Mouse (Mus musculus): ENCODE measurements around the gene Zmynd11. TPM values are rescaled to one million over a fixed set of nuclear protein-coding genes. Genes with fewer than 3 reads are reported as not detected.
A peak's percentile ranks its signal among the peaks of the same experiment; 100 is the strongest.

Zmynd11 gene
- 100 to 1,000 TPM in 25 of 26 experiments, 10 to 100 TPM in 1; 94.5 to 281 (median 179) TPM for total RNA-seq (2018; cell fraction: chromatin; rRNA removed)
- 10 to 100 TPM; 36.5 to 57.1 (median 42.5) TPM for total RNA-seq (2018; cell fraction: cytosol; rRNA removed)
- 100 to 1,000 TPM in 11 of 26 experiments, 10 to 100 TPM in 15; 50.9 to 188 (median 94.9) TPM for total RNA-seq (2018; cell fraction: nucleus; rRNA removed)
- 41.9 to 52.6 TPM (median 45.3 TPM) in 3 replicates for polyA plus RNA-seq (2018)

- WGBS (ENCODE audit: missing documents): 1% methylated on average over 91 of the region's 98 CpGs
- H3K79me2 ChIP-seq (ENCODE audit: inconsistent target): peaks cover 39% of the 10 kb centered on the region
- H3K36me3 ChIP-seq (ENCODE audit: inconsistent target): no peaks in the 10 kb centered on the region
- H3K27ac ChIP-seq: no peak within 1 kb of the TSS
- peak within 1 kb of the TSS; percentile 20 for H3K4me3 ChIP-seq (ENCODE audit: inconsistent target)
These were observed at the start of gene Zmynd11 for GRCm38 (mm10) chr13:9764646-9765536. Gene Zmynd11 (minus strand): TSS chr13:9765330.

GRCm38 (mm10) chr13:9795889-9796631 lies 30.9 kb upstream of the Zmynd11 start:
- H3K36me3 ChIP-seq (ENCODE audit: inconsistent target): no peaks in the 10 kb centered on the region
- 26% methylated on average over 12 of the region's 12 CpGs for WGBS (ENCODE audit: missing documents)
- H3K27ac ChIP-seq: no peak overlapping the region
- no peak overlapping the region for H3K4me3 ChIP-seq (ENCODE audit: inconsistent target)
- no peaks in the 10 kb centered on the region for H3K79me2 ChIP-seq (ENCODE audit: inconsistent target)

- Histone ChIP-seq H3K36me3 (ENCODE audit: inconsistent target) (no peaks in the 10 kb centered on the region), H3K4me3 (ENCODE audit: inconsistent target) (no peak overlapping the region), H3K79me2 (ENCODE audit: inconsistent target) (no peaks in the 10 kb centered on the region), H3K27ac (no peak overlapping the region)
- 87% methylated on average over 3 of the region's 3 CpGs for WGBS (ENCODE audit: missing documents)
These were observed 20.9 kb upstream of the Zmynd11 start for GRCm38 (mm10) chr13:9786050-9786449.

GRCm38 (mm10) chr13:9783717-9784116 lies 18.6 kb upstream of the Zmynd11 start:
- H3K36me3 ChIP-seq (ENCODE audit: inconsistent target): no peaks in the 10 kb centered on the region
- no peaks in the 10 kb centered on the region for H3K79me2 ChIP-seq (ENCODE audit: inconsistent target)
- H3K4me3 ChIP-seq (ENCODE audit: inconsistent target): no peak overlapping the region
- WGBS (ENCODE audit: missing documents): 64% methylated on average over 3 of the region's 3 CpGs
- no peak overlapping the region for H3K27ac ChIP-seq

GRCm38 (mm10) chr13:9775901-9776300 lies 10.8 kb upstream of the Zmynd11 start:
- peak overlapping the region; percentile 2; the same call in 1 of the 2 replicates for H3K4me3 ChIP-seq (ENCODE audit: inconsistent target)
- no peaks in the 10 kb centered on the region for H3K36me3 ChIP-seq (ENCODE audit: inconsistent target)
- WGBS (ENCODE audit: missing documents): 13% methylated on average over 5 of the region's 5 CpGs
- no peak overlapping the region for H3K27ac ChIP-seq
- no peaks in the 10 kb centered on the region for H3K79me2 ChIP-seq (ENCODE audit: inconsistent target)

- H3K36me3 ChIP-seq (ENCODE audit: inconsistent target): no peaks in the 10 kb centered on the region
- no peaks in the 10 kb centered on the region for H3K79me2 ChIP-seq (ENCODE audit: inconsistent target)
- H3K4me3 ChIP-seq (ENCODE audit: inconsistent target): no peak overlapping the region
- H3K27ac ChIP-seq: no peak overlapping the region
These were observed 8.9 kb upstream of the Zmynd11 start for GRCm38 (mm10) chr13:9774077-9774476.

- H3K27ac ChIP-seq: no peak overlapping the region
- 32% methylated on average over 5 of the region's 5 CpGs for WGBS (ENCODE audit: missing documents)
- H3K4me3 ChIP-seq (ENCODE audit: inconsistent target): no peak overlapping the region
- H3K36me3 ChIP-seq (ENCODE audit: inconsistent target): no peaks in the 10 kb centered on the region
- H3K79me2 ChIP-seq (ENCODE audit: inconsistent target): peaks cover 15% of the 10 kb centered on the region
These were observed 2.1 kb upstream of the Zmynd11 start for GRCm38 (mm10) chr13:9767279-9767678.

- H3K27ac ChIP-seq: no peak overlapping the region
- H3K4me3 ChIP-seq (ENCODE audit: inconsistent target): no peak overlapping the region
- no peaks in the 10 kb centered on the region for H3K36me3 ChIP-seq (ENCODE audit: inconsistent target)
- peaks cover 23% of the 10 kb centered on the region for H3K79me2 ChIP-seq (ENCODE audit: inconsistent target)
- 92% methylated on average over 1 of the region's 1 CpGs for WGBS (ENCODE audit: missing documents)
These were observed 1.4 kb upstream of the Zmynd11 start for GRCm38 (mm10) chr13:9766497-9766896.

GRCm38 (mm10) chr13:9765537-9765851 lies 364 bp upstream of the Zmynd11 start:
- 36% methylated on average over 4 of the region's 4 CpGs for WGBS (ENCODE audit: missing documents)
- Histone ChIP-seq H3K36me3 (ENCODE audit: inconsistent target) (no peaks in the 10 kb centered on the region), H3K27ac (no peak overlapping the region), H3K79me2 (ENCODE audit: inconsistent target) (peaks cover 33% of the 10 kb centered on the region), H3K4me3 (ENCODE audit: inconsistent target) (peak overlapping the region; percentile 20; the same call in 1 of the 2 replicates)

- Histone ChIP-seq H3K4me3 (ENCODE audit: inconsistent target) (peak overlapping the region; percentile 66), H3K36me3 (ENCODE audit: inconsistent target) (no peaks in the 10 kb centered on the region), H3K27ac (0 out of 2 replicates have a peak overlapping the region, but pooled peaks have one; percentile 12), H3K79me2 (ENCODE audit: inconsistent target) (peaks cover 47% of the 10 kb centered on the region)
- WGBS (ENCODE audit: missing documents): under 1% methylated on average over 41 of the region's 111 CpGs
These were observed 1.1 kb downstream of the Zmynd11 start for GRCm38 (mm10) chr13:9763828-9764645.

- H3K79me2 ChIP-seq (ENCODE audit: inconsistent target): peaks cover 55% of the 10 kb centered on the region
- H3K36me3 ChIP-seq (ENCODE audit: inconsistent target): no peaks in the 10 kb centered on the region
- H3K4me3 ChIP-seq (ENCODE audit: inconsistent target): peak overlapping the region; percentile 66
- 4% methylated on average over 21 of the region's 21 CpGs for WGBS (ENCODE audit: missing documents)
- H3K27ac ChIP-seq: 0 out of 2 replicates have a peak overlapping the region, but pooled peaks have one; percentile 12
These were observed 1.9 kb downstream of the Zmynd11 start for GRCm38 (mm10) chr13:9763100-9763827.

GRCm38 (mm10) chr13:9760057-9760456 lies 5.1 kb downstream of the Zmynd11 start:
- peaks cover 87% of the 10 kb centered on the region for H3K79me2 ChIP-seq (ENCODE audit: inconsistent target)
- H3K4me3 ChIP-seq (ENCODE audit: inconsistent target): no peak overlapping the region
- WGBS (ENCODE audit: missing documents): 4% methylated on average over 6 of the region's 6 CpGs
- no peak overlapping the region for H3K27ac ChIP-seq
- H3K36me3 ChIP-seq (ENCODE audit: inconsistent target): no peaks in the 10 kb centered on the region

GRCm38 (mm10) chr13:9757842-9758491 lies 7.2 kb downstream of the Zmynd11 start:
- no peaks in the 10 kb centered on the region for H3K36me3 ChIP-seq (ENCODE audit: inconsistent target)
- H3K27ac ChIP-seq: no peak overlapping the region
- WGBS (ENCODE audit: missing documents): 93% methylated on average over 9 of the region's 9 CpGs
- H3K4me3 ChIP-seq (ENCODE audit: inconsistent target): no peak overlapping the region
- H3K79me2 ChIP-seq (ENCODE audit: inconsistent target): peaks cover 100% of the 10 kb centered on the region
